Mouse (Mus musculus) limb, embryonic 12.5 days (tissue): Measurements from ENCODE around the gene Igf2bp2. TPM values are rescaled to one million over a fixed set of nuclear protein-coding genes. Genes with fewer than 3 reads are reported as not detected.

Experiments
- ATAC-seq: fragments of 200-750 bp; cut with Nextera tagmentation; 2 replicates; pipeline ENCODE4 v1.8.0; 2017; ENCODE audit warnings: low read depth, moderate TSS enrichment; ENCODE audit not compliant: insufficient number of reproducible peaks, insufficient read depth, low FRiP score, low TSS enrichment
- H3K27ac ChIP-seq: fragments of 300-500 bp; sonication (generic); 2 replicates; pipeline ENCODE4 v1.5.1; 2016; ENCODE audit warnings: mild to moderate bottlenecking, moderate library complexity
- H3K27me3 ChIP-seq: fragments of 300-500 bp; sonication (generic); 2 replicates; pipeline ENCODE4 v1.6.1; 2016; ENCODE audit warnings: mild to moderate bottlenecking, moderate library complexity
- H3K36me3 ChIP-seq: fragments of 300-500 bp; sonication (generic); 2 replicates; pipeline ENCODE4 v1.6.1; 2016; ENCODE audit warnings: mild to moderate bottlenecking, moderate library complexity
- H3K4me1 ChIP-seq: fragments of 300-500 bp; sonication (generic); replicated peaks from 2 replicates; pipeline ENCODE4 v1.6.1; 2016
- H3K4me2 ChIP-seq: fragments of 300-500 bp; sonication (generic); 2 replicates; pipeline ENCODE4 v1.6.1; 2016; ENCODE audit warnings: mild to moderate bottlenecking, moderate library complexity
- H3K4me3 ChIP-seq: fragments of 300-500 bp; sonication (generic); replicated peaks from 2 replicates; pipeline ENCODE4 v1.5.1; 2016; ENCODE audit warnings: mild to moderate bottlenecking
- H3K9ac ChIP-seq: fragments of 300-500 bp; sonication (generic); replicated peaks from 2 replicates; pipeline ENCODE4 v1.6.1; 2016; ENCODE audit warnings: mild to moderate bottlenecking, moderate library complexity
- H3K9me3 ChIP-seq: fragments of 300-500 bp; sonication (generic); 2 replicates; pipeline ENCODE4 v1.6.1; 2016; ENCODE audit warnings: mild to moderate bottlenecking, moderate library complexity
- WGBS: fragments of 180-500 bp; shearing (Covaris S2); methylation state at CpG from one replicate; pipeline ENCODE4 v1.1.7; 2016; 5-methylcytosine and 5-hydroxymethylcytosine counted together
- polyA plus RNA-seq: library from polyadenylated mRNA; unstranded; fragments of >200 nt; fragmentation: Nextera tagmentation; extraction: Ambion mirVana; gene quantifications from 2 replicates; pipeline ENCODE4 v1.2.1, GENCODE M21; 2016

Igf2bp2 gene
- polyA plus RNA-seq, 1 experiment from 2014 or later: 144 TPM

- Histone ChIP-seq H3K4me1 (peaks cover 8% of the 10 kb centered on the region; the same call in 1 of the 2 replicates), H3K9me3 (no peaks in the 10 kb centered on the region; the same call in 1 of the 2 replicates), H3K27ac (no peak overlapping the region), H3K36me3 (peaks cover 16% of the 10 kb centered on the region), H3K27me3 (no peaks in the 10 kb centered on the region), H3K9ac (no peak overlapping the region), H3K4me3 (no peak overlapping the region), H3K4me2 (no peak overlapping the region)
- 37% methylated on average over 5 of the region's 5 CpGs for WGBS
- ATAC-seq: no peak
Observed at GRCm38 (mm10) chr16:22123658-22124057, 39.4 kb downstream of the Igf2bp2 start.

DNA sequence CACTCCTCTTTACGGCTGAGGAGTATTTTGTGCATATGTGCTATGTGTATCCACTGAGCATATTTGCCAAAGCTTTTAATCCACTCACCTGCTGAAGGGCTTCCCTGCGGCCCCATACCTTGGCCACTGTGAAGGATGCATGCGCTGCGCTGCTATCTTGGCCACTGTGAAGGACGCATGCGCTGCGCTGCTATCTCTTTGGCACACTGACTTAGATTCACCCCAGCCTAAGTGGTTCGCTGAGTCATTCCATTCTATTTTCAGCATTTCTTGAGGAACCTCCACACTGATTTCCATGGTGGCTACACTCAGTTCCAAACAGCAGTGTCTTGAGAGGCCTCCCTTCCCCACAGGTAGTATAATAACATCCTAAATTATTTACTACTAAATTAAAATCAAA, 42.0 kb downstream of the Igf2bp2 start:
- Histone ChIP-seq H3K27me3 (no peaks in the 10 kb centered on the region), H3K9me3 (no peaks in the 10 kb centered on the region), H3K4me3 (no peak overlapping the region), H3K4me2 (no peak overlapping the region), H3K27ac (no peak overlapping the region), H3K36me3 (peaks cover 30% of the 10 kb centered on the region), H3K9ac (no peak overlapping the region), H3K4me1 (peaks cover 8% of the 10 kb centered on the region; the same call in 1 of the 2 replicates)
- WGBS: 94% methylated on average over 8 of the region's 8 CpGs
- no peak for ATAC-seq

DNA sequence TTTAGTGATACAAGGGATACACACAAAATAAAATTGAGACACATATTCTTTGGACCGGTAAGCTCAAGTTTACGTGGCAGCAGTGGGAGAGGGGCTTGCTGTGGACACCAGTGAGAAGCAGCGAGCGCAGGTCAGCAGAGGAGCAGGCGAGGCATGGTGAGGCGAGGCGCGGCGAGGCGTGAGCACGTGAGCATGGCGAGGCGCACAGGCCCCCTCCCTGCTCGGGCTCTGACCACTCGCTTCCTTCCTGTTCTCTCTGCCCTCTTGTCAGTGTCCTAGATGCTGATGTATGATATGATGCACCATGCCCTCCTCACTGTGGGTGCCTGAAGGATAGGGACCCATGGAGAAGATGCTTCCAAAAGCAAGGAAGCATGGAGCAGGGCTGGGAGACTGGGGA, 43.6 kb downstream of the Igf2bp2 start:
- Histone ChIP-seq H3K4me3 (no peak overlapping the region), H3K4me2 (no peak overlapping the region), H3K27me3 (no peaks in the 10 kb centered on the region), H3K4me1 (peaks cover 5% of the 10 kb centered on the region; the same call in 1 of the 2 replicates), H3K36me3 (peaks cover 30% of the 10 kb centered on the region), H3K9me3 (no peaks in the 10 kb centered on the region), H3K27ac (no peak overlapping the region), H3K9ac (no peak overlapping the region)
- WGBS: 96% methylated on average over 15 of the region's 15 CpGs
- no peak for ATAC-seq

DNA sequence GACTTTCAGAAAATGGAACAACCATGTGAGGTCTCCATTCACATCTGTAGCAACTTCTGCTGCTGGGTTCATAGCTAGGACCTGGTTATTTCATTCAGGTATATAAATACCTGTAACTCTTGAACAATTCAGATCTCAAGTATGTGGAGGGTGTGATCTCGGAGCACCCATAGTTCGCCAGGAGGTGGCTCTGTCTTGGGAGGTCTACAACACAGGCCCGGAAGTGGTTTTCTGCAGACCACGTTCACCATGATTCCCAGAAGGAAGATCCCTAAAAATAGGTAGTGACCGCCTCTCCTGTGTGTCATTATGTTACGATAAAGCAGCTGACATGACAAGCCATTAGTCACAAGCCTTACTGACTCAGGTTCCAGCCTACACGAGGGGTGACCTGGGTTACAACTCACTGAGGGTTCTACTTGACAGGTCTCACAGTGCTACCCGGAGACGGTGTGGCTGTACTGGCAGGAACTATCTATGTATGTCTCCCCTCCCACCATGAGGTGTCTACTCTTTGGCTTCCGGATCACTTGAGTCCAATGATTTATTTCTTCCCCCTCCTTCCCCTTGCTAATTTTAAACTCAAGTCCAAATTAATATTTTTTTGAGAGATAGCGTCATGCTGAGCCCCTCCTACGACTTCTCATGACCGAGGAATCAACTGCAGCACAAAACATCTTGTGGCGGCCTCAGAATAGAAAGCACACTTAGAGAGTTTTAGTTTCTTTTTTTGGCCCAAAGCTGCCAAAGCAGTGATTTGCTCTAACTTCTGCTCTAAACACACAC, 44.2 kb downstream of the Igf2bp2 start:
- Histone ChIP-seq H3K9me3 (no peaks in the 10 kb centered on the region), H3K4me1 (no peaks in the 10 kb centered on the region), H3K4me2 (no peak overlapping the region), H3K9ac (no peak overlapping the region), H3K4me3 (no peak overlapping the region), H3K27me3 (no peaks in the 10 kb centered on the region), H3K27ac (no peak overlapping the region), H3K36me3 (peaks cover 30% of the 10 kb centered on the region)
- WGBS: 92% methylated on average over 14 of the region's 14 CpGs
- no peak for ATAC-seq

GRCm38 (mm10) chr16:22118151-22118550, 44.9 kb downstream of the Igf2bp2 start:
- Histone ChIP-seq H3K27me3 (no peaks in the 10 kb centered on the region), H3K9me3 (no peaks in the 10 kb centered on the region), H3K27ac (no peak overlapping the region), H3K9ac (no peak overlapping the region), H3K36me3 (peaks cover 30% of the 10 kb centered on the region), H3K4me2 (no peak overlapping the region), H3K4me3 (no peak overlapping the region), H3K4me1 (no peaks in the 10 kb centered on the region)
- no peak for ATAC-seq
- WGBS: 99% methylated on average over 4 of the region's 4 CpGs

DNA sequence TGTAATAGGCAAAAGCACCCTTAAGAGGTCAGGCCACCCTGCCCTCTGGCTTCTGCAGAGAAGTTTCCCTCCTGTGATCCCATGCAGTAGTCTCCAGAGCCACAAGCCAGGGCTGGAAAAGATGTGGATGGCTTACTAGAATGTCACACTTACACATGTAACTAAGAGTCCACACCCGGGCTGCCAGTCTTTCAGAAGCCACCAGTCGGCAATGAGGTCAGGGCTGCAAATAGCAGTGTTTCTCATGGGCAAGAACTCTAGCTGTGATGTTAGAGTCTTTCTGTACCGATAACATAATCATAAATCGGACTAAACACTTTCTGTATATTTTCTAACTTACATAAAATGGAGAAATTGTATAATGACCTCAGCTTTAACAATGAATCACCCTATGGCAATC, 46.4 kb downstream of the Igf2bp2 start:
- H3K4me3 ChIP-seq: no peak overlapping the region
- H3K4me1 ChIP-seq: no peaks in the 10 kb centered on the region
- no peaks in the 10 kb centered on the region for H3K9me3 ChIP-seq
- H3K4me2 ChIP-seq: no peak overlapping the region
- peaks cover 33% of the 10 kb centered on the region for H3K36me3 ChIP-seq
- H3K27me3 ChIP-seq: no peaks in the 10 kb centered on the region
- no peak for ATAC-seq
- no peak overlapping the region for H3K27ac ChIP-seq
- no peak overlapping the region for H3K9ac ChIP-seq
- 94% methylated on average over 4 of the region's 4 CpGs for WGBS

- Histone ChIP-seq H3K27ac (no peak overlapping the region), H3K9ac (no peak overlapping the region), H3K4me3 (no peak overlapping the region), H3K4me2 (no peak overlapping the region), H3K4me1 (no peaks in the 10 kb centered on the region), H3K9me3 (no peaks in the 10 kb centered on the region), H3K36me3 (peaks cover 33% of the 10 kb centered on the region), H3K27me3 (no peaks in the 10 kb centered on the region)
- ATAC-seq: no peak
- WGBS: 45% methylated on average over 6 of the region's 6 CpGs
Observed at GRCm38 (mm10) chr16:22116058-22116457, 47.0 kb downstream of the Igf2bp2 start.

DNA sequence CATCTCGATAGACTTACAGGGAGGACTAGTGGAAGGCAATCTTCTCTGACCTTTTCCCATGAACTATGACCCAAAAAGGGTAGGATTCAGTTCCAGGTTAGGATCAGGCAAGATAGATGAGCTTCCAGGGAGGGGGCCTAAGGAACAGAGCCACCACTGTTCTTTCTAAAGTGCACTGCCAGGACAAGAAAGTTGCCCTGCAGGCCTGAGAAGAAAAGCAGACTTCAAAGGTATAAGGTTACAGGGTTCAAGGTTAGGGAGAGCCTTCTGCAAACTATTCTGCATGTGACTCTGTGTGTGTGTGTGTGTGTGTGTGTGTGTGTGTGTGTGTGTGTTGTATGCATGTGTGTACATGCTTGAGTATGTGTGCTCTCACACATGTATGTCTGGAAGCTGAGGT, 53.1 kb downstream of the Igf2bp2 start:
- no peak overlapping the region for H3K9ac ChIP-seq
- H3K36me3 ChIP-seq: 0 out of 2 replicates have a peak, but pooled peaks cover 3% of the 10 kb centered on the region
- no peak overlapping the region for H3K4me2 ChIP-seq
- 64% methylated on average over 1 of the region's 1 CpGs for WGBS
- ATAC-seq: no peak
- H3K27me3 ChIP-seq: no peaks in the 10 kb centered on the region
- peaks cover 7% of the 10 kb centered on the region; the same call in 1 of the 2 replicates for H3K4me1 ChIP-seq
- H3K27ac ChIP-seq: no peak overlapping the region
- H3K9me3 ChIP-seq: no peaks in the 10 kb centered on the region
- no peak overlapping the region for H3K4me3 ChIP-seq

DNA sequence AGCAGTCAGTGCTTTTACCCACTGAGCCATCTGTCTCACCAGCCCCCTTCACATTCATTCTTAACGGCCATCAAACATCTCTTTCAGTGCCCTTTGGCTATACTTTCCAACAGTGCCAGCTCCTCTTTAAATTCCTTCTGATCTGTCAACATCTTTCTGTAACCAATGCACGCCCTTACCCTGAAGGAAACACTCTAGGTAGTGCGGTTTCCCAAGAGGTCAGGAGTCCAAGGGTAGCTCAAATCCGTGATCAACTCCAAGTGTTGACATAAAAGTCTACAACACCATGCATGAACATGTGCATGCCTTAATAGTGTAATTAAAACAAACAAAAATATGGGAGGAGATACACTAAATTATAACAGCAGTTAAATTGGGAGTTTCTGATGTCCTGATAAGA, 53.9 kb downstream of the Igf2bp2 start:
- 78% methylated on average over 4 of the region's 4 CpGs for WGBS

GRCm38 (mm10) chr16:22107897-22108516, 55.1 kb downstream of the Igf2bp2 start:
- ATAC-seq: no peak
- Histone ChIP-seq H3K4me3 (no peak overlapping the region), H3K9ac (no peak overlapping the region), H3K27me3 (no peaks in the 10 kb centered on the region), H3K9me3 (no peaks in the 10 kb centered on the region), H3K27ac (no peak overlapping the region), H3K4me2 (no peak overlapping the region), H3K36me3 (0 out of 2 replicates have a peak, but pooled peaks cover 3% of the 10 kb centered on the region), H3K4me1 (peaks cover 7% of the 10 kb centered on the region; the same call in 1 of the 2 replicates)
- WGBS: 76% methylated on average over 7 of the region's 7 CpGs

More for the DNA sequence above, 53.9 kb downstream of the Igf2bp2 start:
- H3K4me3 ChIP-seq: no peak overlapping the region
- 0 out of 2 replicates have a peak, but pooled peaks cover 3% of the 10 kb centered on the region for H3K36me3 ChIP-seq
- no peak for ATAC-seq
- H3K27me3 ChIP-seq: no peaks in the 10 kb centered on the region
- H3K27ac ChIP-seq: no peak overlapping the region
- no peak overlapping the region for H3K4me2 ChIP-seq
- H3K4me1 ChIP-seq: peaks cover 7% of the 10 kb centered on the region; the same call in 1 of the 2 replicates
- no peak overlapping the region for H3K9ac ChIP-seq
- no peaks in the 10 kb centered on the region for H3K9me3 ChIP-seq

DNA sequence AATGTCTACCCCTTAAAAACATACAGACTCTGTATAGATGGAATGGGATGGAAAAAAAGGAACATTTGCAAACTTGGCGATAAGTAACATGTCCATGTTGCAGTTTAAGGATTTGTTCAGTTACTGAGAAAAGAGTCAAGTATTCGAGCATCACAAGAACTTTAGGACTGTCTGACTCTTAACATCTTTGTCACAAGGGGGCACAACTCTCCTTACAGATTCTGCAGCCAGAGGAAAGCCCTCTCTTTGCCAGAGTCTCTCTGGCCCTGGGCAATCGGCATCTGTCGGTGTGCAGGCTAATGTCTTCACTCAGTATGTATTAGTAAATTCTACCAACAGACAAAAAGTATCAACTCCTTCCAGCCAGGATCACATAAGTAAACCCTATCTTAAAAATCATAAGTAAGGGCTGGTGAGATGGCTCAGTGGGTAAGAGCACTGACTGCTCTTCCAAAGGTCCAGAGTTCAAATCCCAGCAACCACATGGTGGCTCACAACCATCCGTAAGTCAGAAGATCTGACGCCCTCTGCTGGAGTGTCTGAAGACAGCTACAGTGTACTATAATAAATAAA, 57.0 kb downstream of the Igf2bp2 start:
- ATAC-seq: no peak
- 87% methylated on average over 6 of the region's 6 CpGs for WGBS

More for the DNA sequence above, 57.0 kb downstream of the Igf2bp2 start:
- no peak overlapping the region for H3K27ac ChIP-seq
- H3K4me3 ChIP-seq: no peak overlapping the region
- peaks cover 7% of the 10 kb centered on the region; the same call in 1 of the 2 replicates for H3K4me1 ChIP-seq
- no peak overlapping the region for H3K4me2 ChIP-seq
- H3K9ac ChIP-seq: no peak overlapping the region
- peaks cover 6% of the 10 kb centered on the region; the same call in 1 of the 2 replicates for H3K36me3 ChIP-seq
- H3K27me3 ChIP-seq: no peaks in the 10 kb centered on the region
- no peaks in the 10 kb centered on the region for H3K9me3 ChIP-seq
